In genomic region chr11:69412548-69412947, GRCm38 (mm10) we compare ENCODE assay signal across 7 mouse cellular contexts. TPM values are rescaled to one million over a fixed set of nuclear protein-coding genes. Genes with fewer than 3 reads are reported as not detected.
DNase-seq lines count a peak whose midpoint lies in the region; ATAC-seq and TF ChIP-seq lines count a peak whose summit lies in the region.

No protein-coding gene starts in this region.

- 55% methylated on average over 7 of the region's 7 CpGs for WGBS in lung, embryonic 15.5 days
- WGBS in lung, postnatal 0 days: 70% methylated on average over 7 of the region's 7 CpGs
- 74% methylated on average over 7 of the region's 7 CpGs for WGBS in forebrain, embryonic 10.5 days
- WGBS in limb, embryonic 11.5 days: 62% methylated on average over 7 of the region's 7 CpGs
- 46% methylated on average over 7 of the region's 7 CpGs for WGBS in stomach, embryonic 14.5 days

- no peaks in the 10 kb centered on the region for H3K27me3 ChIP-seq in lung, embryonic 15.5 days
- no peaks in the 10 kb centered on the region for H3K27me3 ChIP-seq in lung, postnatal 0 days (replicated peaks; ENCODE audit: insufficient read depth, low read length)
- no peaks in the 10 kb centered on the region for H3K27me3 ChIP-seq in forebrain, embryonic 10.5 days (ENCODE audit: poor library complexity, severe bottlenecking)
- no peaks in the 10 kb centered on the region for H3K27me3 ChIP-seq in limb, embryonic 11.5 days (ENCODE audit: control insufficient read depth, insufficient read depth, low read length)
- no peaks in the 10 kb centered on the region for H3K27me3 ChIP-seq in stomach, embryonic 14.5 days (ENCODE audit: control insufficient read depth, insufficient read depth, low read length)

- H3K36me3 ChIP-seq in lung, embryonic 15.5 days: peaks cover 5% of the 10 kb centered on the region
- H3K36me3 ChIP-seq in lung, postnatal 0 days (ENCODE audit: insufficient read depth, low read length): peaks cover 6% of the 10 kb centered on the region; the same call in 1 of the 2 replicates
- H3K36me3 ChIP-seq in forebrain, embryonic 10.5 days (replicated peaks): peaks cover 36% of the 10 kb centered on the region
- H3K36me3 ChIP-seq in limb, embryonic 11.5 days (ENCODE audit: control insufficient read depth, insufficient read depth, low read length): peaks cover 2% of the 10 kb centered on the region
- peaks cover 20% of the 10 kb centered on the region for H3K36me3 ChIP-seq in stomach, embryonic 14.5 days (ENCODE audit: control insufficient read depth, insufficient read depth, low read length)

- no peak for ATAC-seq in lung, embryonic 15.5 days (ENCODE audit: borderline replicate concordance, extremely low read depth, low FRiP score, low TSS enrichment)
- ATAC-seq in lung, postnatal 0 days: no peak
- ATAC-seq in limb, embryonic 11.5 days (ENCODE audit: insufficient number of reproducible peaks, low FRiP score, low TSS enrichment, low read depth): no peak
- no peak for ATAC-seq in stomach, embryonic 14.5 days (ENCODE audit: insufficient number of reproducible peaks, insufficient read depth, low FRiP score, low read depth)

- DNase-seq in lung, postnatal 0 days (ENCODE audit: low spot score): no peak
- no peak for DNase-seq in forebrain, embryonic 10.5 days (ENCODE audit: extremely low spot score, low spot score)
- no peak for DNase-seq in limb, embryonic 11.5 days (ENCODE audit: low spot score)
- DNase-seq in layer of hippocampus, adult 9-10 months (ENCODE audit: low spot score): no peak
- no peak for DNase-seq in layer of hippocampus, postnatal 10 days (ENCODE audit: low spot score in 2 of 2)

- H3K4me1 ChIP-seq in lung, embryonic 15.5 days: peaks cover 60% of the 10 kb centered on the region
- H3K4me1 ChIP-seq in lung, postnatal 0 days (ENCODE audit: insufficient read depth, low read depth, low read length): peaks cover 32% of the 10 kb centered on the region
- peaks cover 99% of the 10 kb centered on the region for H3K4me1 ChIP-seq in forebrain, embryonic 10.5 days
- H3K4me1 ChIP-seq in limb, embryonic 11.5 days (ENCODE audit: control insufficient read depth, insufficient read depth, low read length): peaks cover 45% of the 10 kb centered on the region
- peaks cover 46% of the 10 kb centered on the region for H3K4me1 ChIP-seq in stomach, embryonic 14.5 days (ENCODE audit: control insufficient read depth, insufficient read depth, low read length)

- TF ChIP-seq CTCF in lung, postnatal 0 days (IDR thresholded peaks at IDR 0.05): no peak

- H3K4me2 ChIP-seq in lung, embryonic 15.5 days: peak overlapping the region; percentile 99
- H3K4me2 ChIP-seq in lung, postnatal 0 days (replicated peaks; ENCODE audit: low read depth, low read length): no peak overlapping the region
- H3K4me2 ChIP-seq in limb, embryonic 11.5 days (ENCODE audit: low read depth, severe bottlenecking): peak overlapping the region; percentile 98
- peak overlapping the region; percentile 99 for H3K4me2 ChIP-seq in stomach, embryonic 14.5 days (replicated peaks; ENCODE audit: low read depth, low read length)

- TF ChIP-seq EP300 in lung, postnatal 0 days (IDR thresholded peaks at IDR 0.05): no peak

- H3K4me3 ChIP-seq in lung, embryonic 15.5 days: peak overlapping the region; percentile 6; the same call in 1 of the 2 replicates
- no peak overlapping the region for H3K4me3 ChIP-seq in lung, postnatal 0 days (ENCODE audit: low read depth, low read length)
- H3K4me3 ChIP-seq in forebrain, embryonic 10.5 days: peak overlapping the region; percentile 79
- H3K4me3 ChIP-seq in limb, embryonic 11.5 days (ENCODE audit: low read depth, low read length): peak overlapping the region; percentile 1; the same call in 1 of the 2 replicates
- H3K4me3 ChIP-seq in stomach, embryonic 14.5 days (ENCODE audit: low read depth, low read length): no peak overlapping the region

- peak overlapping the region; percentile 25 for H3K27ac ChIP-seq in lung, embryonic 15.5 days
- no peak overlapping the region for H3K27ac ChIP-seq in lung, postnatal 0 days (ENCODE audit: low read length)
- peak overlapping the region; percentile 99 for H3K27ac ChIP-seq in forebrain, embryonic 10.5 days
- H3K27ac ChIP-seq in limb, embryonic 11.5 days (replicated peaks; ENCODE audit: low read depth, low read length): no peak overlapping the region; the same call in 1 of the 2 replicates
- H3K27ac ChIP-seq in stomach, embryonic 14.5 days (ENCODE audit: low read length): peak overlapping the region; percentile 11; the same call in 1 of the 2 replicates

- H3K9me3 ChIP-seq in lung, embryonic 15.5 days: no peaks in the 10 kb centered on the region
- H3K9me3 ChIP-seq in lung, postnatal 0 days (ENCODE audit: low read length): no peaks in the 10 kb centered on the region
- no peaks in the 10 kb centered on the region for H3K9me3 ChIP-seq in forebrain, embryonic 10.5 days
- H3K9me3 ChIP-seq in limb, embryonic 11.5 days (ENCODE audit: control insufficient read depth, low read length): no peaks in the 10 kb centered on the region
- no peaks in the 10 kb centered on the region for H3K9me3 ChIP-seq in stomach, embryonic 14.5 days (ENCODE audit: control insufficient read depth, low read depth, low read length)

- H3K9ac ChIP-seq in lung, embryonic 15.5 days: no peak overlapping the region
- no peak overlapping the region for H3K9ac ChIP-seq in lung, postnatal 0 days (replicated peaks; ENCODE audit: low read depth)
- H3K9ac ChIP-seq in limb, embryonic 11.5 days (ENCODE audit: low read length): no peak overlapping the region
- H3K9ac ChIP-seq in stomach, embryonic 14.5 days (replicated peaks; ENCODE audit: low read depth, low read length): peak overlapping the region; percentile 84; the same call in 1 of the 2 replicates

RNA-seq across cellular contexts. Expression of gene Kdm6b, which starts 0.9 kb away (rescaled TPM):
- polyA plus RNA-seq in lung, embryonic 15.5 days (2015; fragmentation: Nextera tagmentation; extraction: Ambion mirVana): 22.7 and 23.4 TPM in 2 replicates
- polyA plus RNA-seq in lung, postnatal 0 days (2015; fragmentation: Nextera tagmentation; extraction: Ambion mirVana): 29.4 and 34.9 TPM in 2 replicates
- 31.7 TPM in 2 replicates for polyA plus RNA-seq in forebrain, embryonic 10.5 days (2016; fragmentation: Nextera tagmentation; extraction: Ambion mirVana)
- polyA plus RNA-seq in limb, embryonic 11.5 days (2014; fragmentation: Nextera tagmentation; extraction: Ambion mirVana): 42.4 and 44.5 TPM in 2 replicates
- polyA plus RNA-seq in stomach, embryonic 14.5 days (2014; fragmentation: Nextera tagmentation; extraction: Ambion mirVana): 30.6 and 34.3 TPM in 2 replicates
- total RNA-seq in layer of hippocampus, postnatal 10 days (2021): 10 to 100 TPM; 47.0 to 50.5 TPM

RNA-seq across cellular contexts. Expression of gene Tmem88, which starts 14.5 kb away (rescaled TPM):
- 46.7 and 49.8 TPM in 2 replicates for polyA plus RNA-seq in lung, embryonic 15.5 days (2015; fragmentation: Nextera tagmentation; extraction: Ambion mirVana)
- polyA plus RNA-seq in lung, postnatal 0 days (2015; fragmentation: Nextera tagmentation; extraction: Ambion mirVana): 96.5 and 101 TPM in 2 replicates
- 23.3 and 23.4 TPM in 2 replicates for polyA plus RNA-seq in forebrain, embryonic 10.5 days (2016; fragmentation: Nextera tagmentation; extraction: Ambion mirVana)
- 22.7 and 23.6 TPM in 2 replicates for polyA plus RNA-seq in limb, embryonic 11.5 days (2014; fragmentation: Nextera tagmentation; extraction: Ambion mirVana)
- polyA plus RNA-seq in stomach, embryonic 14.5 days (2014; fragmentation: Nextera tagmentation; extraction: Ambion mirVana): 30.0 and 30.3 TPM in 2 replicates
- total RNA-seq in layer of hippocampus, postnatal 10 days (2021): 1 to 10 TPM; 2.1 to 2.7 TPM

RNA-seq across cellular contexts. Expression of gene Cyb5d1, which starts 17.1 kb away (rescaled TPM):
- polyA plus RNA-seq in lung, embryonic 15.5 days (2015; fragmentation: Nextera tagmentation; extraction: Ambion mirVana): 28.4 and 31.5 TPM in 2 replicates
- 16.3 and 16.5 TPM in 2 replicates for polyA plus RNA-seq in lung, postnatal 0 days (2015; fragmentation: Nextera tagmentation; extraction: Ambion mirVana)
- 47.3 and 54.6 TPM in 2 replicates for polyA plus RNA-seq in forebrain, embryonic 10.5 days (2016; fragmentation: Nextera tagmentation; extraction: Ambion mirVana)
- 29.2 and 37.0 TPM in 2 replicates for polyA plus RNA-seq in limb, embryonic 11.5 days (2014; fragmentation: Nextera tagmentation; extraction: Ambion mirVana)
- polyA plus RNA-seq in stomach, embryonic 14.5 days (2014; fragmentation: Nextera tagmentation; extraction: Ambion mirVana): 15.0 and 23.5 TPM in 2 replicates
- total RNA-seq in layer of hippocampus, postnatal 10 days (2021): 10 to 100 TPM; 28.4 to 40.6 TPM

RNA-seq across cellular contexts. Expression of gene Naa38, which starts 17.3 kb away (rescaled TPM):
- 151 and 168 TPM in 2 replicates for polyA plus RNA-seq in lung, embryonic 15.5 days (2015; fragmentation: Nextera tagmentation; extraction: Ambion mirVana)
- 126 and 142 TPM in 2 replicates for polyA plus RNA-seq in lung, postnatal 0 days (2015; fragmentation: Nextera tagmentation; extraction: Ambion mirVana)
- polyA plus RNA-seq in forebrain, embryonic 10.5 days (2016; fragmentation: Nextera tagmentation; extraction: Ambion mirVana): 131 and 136 TPM in 2 replicates
- 129 and 141 TPM in 2 replicates for polyA plus RNA-seq in limb, embryonic 11.5 days (2014; fragmentation: Nextera tagmentation; extraction: Ambion mirVana)
- 158 and 177 TPM in 2 replicates for polyA plus RNA-seq in stomach, embryonic 14.5 days (2014; fragmentation: Nextera tagmentation; extraction: Ambion mirVana)
- 10 to 100 TPM; 84.1 to 95.1 TPM for total RNA-seq in layer of hippocampus, postnatal 10 days (2021)

RNA-seq across cellular contexts. Expression of gene Chd3, which starts 43.3 kb away (rescaled TPM):
- 56.7 and 59.4 TPM in 2 replicates for polyA plus RNA-seq in lung, embryonic 15.5 days (2015; fragmentation: Nextera tagmentation; extraction: Ambion mirVana)
- polyA plus RNA-seq in lung, postnatal 0 days (2015; fragmentation: Nextera tagmentation; extraction: Ambion mirVana): 29.9 and 38.4 TPM in 2 replicates
- 40.7 and 44.9 TPM in 2 replicates for polyA plus RNA-seq in forebrain, embryonic 10.5 days (2016; fragmentation: Nextera tagmentation; extraction: Ambion mirVana)
- polyA plus RNA-seq in limb, embryonic 11.5 days (2014; fragmentation: Nextera tagmentation; extraction: Ambion mirVana): 58.6 and 68.0 TPM in 2 replicates
- polyA plus RNA-seq in stomach, embryonic 14.5 days (2014; fragmentation: Nextera tagmentation; extraction: Ambion mirVana): 85.3 and 87.4 TPM in 2 replicates
- total RNA-seq in layer of hippocampus, postnatal 10 days (2021): 100 to 1,000 TPM; 540 to 617 TPM

Comparison
In these comparisons a context has a peak if more than half of its experiments do, and no peak if none do; other contexts are left out.
1. H3K27ac ChIP-seq: peak in lung, embryonic 15.5 days (single experiment), forebrain, embryonic 10.5 days (single experiment) and stomach, embryonic 14.5 days (single experiment); none in lung, postnatal 0 days (single experiment) and limb, embryonic 11.5 days (single experiment).
2. H3K4me3 ChIP-seq: peak in lung, embryonic 15.5 days (single experiment), forebrain, embryonic 10.5 days (single experiment) and limb, embryonic 11.5 days (single experiment); none in lung, postnatal 0 days (single experiment) and stomach, embryonic 14.5 days (single experiment).